Mouse (Mus musculus): ENCODE data around the gene Prdm5. TPM values are rescaled to one million over a fixed set of nuclear protein-coding genes. Genes with fewer than 3 reads are reported as not detected.
A peak's percentile ranks its signal among the peaks of the same experiment; 100 is the strongest.

Prdm5 gene
- not detected in 2 replicates for polyA plus RNA-seq (2012)

DNA sequence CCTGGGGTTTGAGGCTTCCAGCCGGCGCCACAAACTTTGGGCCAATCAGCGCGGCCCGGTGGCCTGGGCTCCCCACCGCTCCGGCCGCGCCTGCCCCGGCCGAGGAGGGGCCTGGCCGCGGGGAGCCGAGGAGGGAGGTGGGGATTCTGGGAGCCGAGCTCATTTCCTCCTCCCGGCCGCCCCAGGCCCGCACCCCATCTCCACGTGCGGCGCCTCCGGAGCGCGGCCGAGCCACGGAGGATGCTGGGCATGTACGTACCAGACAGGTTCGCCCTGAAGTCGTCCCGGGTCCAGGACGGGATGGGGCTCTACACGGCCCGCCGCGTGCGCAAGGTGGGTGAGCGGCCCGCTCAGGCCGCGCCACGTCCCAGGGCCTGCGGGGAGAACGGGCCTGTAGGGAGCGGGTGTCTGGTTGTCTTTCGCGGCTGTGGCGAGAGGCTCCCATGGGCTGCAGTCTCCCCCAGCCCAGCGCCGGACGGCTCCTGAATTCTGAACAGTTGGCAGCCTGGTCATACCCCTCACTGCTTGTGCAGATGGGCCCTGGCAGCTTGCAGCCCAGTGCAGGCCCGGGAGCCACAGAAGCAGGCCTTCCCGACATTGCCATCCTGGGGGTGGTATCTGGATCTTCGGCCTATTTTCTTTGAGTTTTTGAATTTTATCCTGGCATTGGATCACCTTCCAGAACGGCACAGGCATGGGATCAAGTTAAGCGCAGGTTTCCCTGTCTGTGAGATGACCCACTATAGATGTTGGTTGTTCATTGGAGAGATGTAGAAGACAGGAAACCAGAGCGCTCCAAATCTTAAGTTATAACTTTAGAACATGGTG lies at the start of gene Prdm5:
TSS of gene Prdm5 (plus strand) at position 128 of the 828 bp plus-strand sequence.
- Histone ChIP-seq H3K9me3 (ENCODE audit: control insufficient read depth, low read length) (no peaks in the 10 kb centered on the region), H3K27me3 (ENCODE audit: control insufficient read depth) (peaks cover 4% of the 10 kb centered on the region), H3K36me3 (ENCODE audit: control insufficient read depth) (no peaks in the 10 kb centered on the region), H3K4me1 (ENCODE audit: control insufficient read depth) (peaks cover 8% of the 10 kb centered on the region), H3K4me3 (replicated peaks) (peak within 1 kb of the TSS; percentile 64)
- TF ChIP-seq TAL1 (IDR thresholded peaks at IDR 0.05; ENCODE audit: low read length), result no peak
- TF ChIP-seq GATA1 (IDR thresholded peaks at IDR 0.05; ENCODE audit: low read length), result no peak

DNA sequence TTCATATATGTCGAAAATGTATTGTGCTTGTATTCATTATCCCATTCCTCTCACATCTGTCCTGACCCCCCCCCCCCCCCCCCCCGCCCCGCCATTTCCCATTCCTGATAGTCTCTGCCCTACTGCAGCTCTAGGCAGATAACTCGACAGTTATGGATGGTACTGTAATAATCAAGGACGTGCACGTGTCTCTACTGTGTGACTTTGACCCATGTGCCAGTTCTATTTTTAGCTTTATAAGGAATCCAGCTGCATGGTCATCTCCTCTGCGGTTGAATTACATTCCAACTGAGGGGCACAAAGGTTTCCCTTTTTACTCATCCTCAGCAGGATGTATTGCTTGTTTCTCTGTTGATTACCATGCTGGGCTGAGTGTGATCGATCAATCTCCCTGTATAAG lies 39.3 kb upstream of the Prdm5 start:
- Histone ChIP-seq H3K9me3 (ENCODE audit: control insufficient read depth, low read length) (no peaks in the 10 kb centered on the region), H3K27me3 (ENCODE audit: control insufficient read depth) (no peaks in the 10 kb centered on the region), H3K36me3 (ENCODE audit: control insufficient read depth) (no peaks in the 10 kb centered on the region), H3K4me3 (replicated peaks) (no peak overlapping the region), H3K4me1 (ENCODE audit: control insufficient read depth) (no peaks in the 10 kb centered on the region)
- TF ChIP-seq TAL1 (IDR thresholded peaks at IDR 0.05; ENCODE audit: low read length) (no peak), GATA1 (IDR thresholded peaks at IDR 0.05; ENCODE audit: low read length) (no peak)

DNA sequence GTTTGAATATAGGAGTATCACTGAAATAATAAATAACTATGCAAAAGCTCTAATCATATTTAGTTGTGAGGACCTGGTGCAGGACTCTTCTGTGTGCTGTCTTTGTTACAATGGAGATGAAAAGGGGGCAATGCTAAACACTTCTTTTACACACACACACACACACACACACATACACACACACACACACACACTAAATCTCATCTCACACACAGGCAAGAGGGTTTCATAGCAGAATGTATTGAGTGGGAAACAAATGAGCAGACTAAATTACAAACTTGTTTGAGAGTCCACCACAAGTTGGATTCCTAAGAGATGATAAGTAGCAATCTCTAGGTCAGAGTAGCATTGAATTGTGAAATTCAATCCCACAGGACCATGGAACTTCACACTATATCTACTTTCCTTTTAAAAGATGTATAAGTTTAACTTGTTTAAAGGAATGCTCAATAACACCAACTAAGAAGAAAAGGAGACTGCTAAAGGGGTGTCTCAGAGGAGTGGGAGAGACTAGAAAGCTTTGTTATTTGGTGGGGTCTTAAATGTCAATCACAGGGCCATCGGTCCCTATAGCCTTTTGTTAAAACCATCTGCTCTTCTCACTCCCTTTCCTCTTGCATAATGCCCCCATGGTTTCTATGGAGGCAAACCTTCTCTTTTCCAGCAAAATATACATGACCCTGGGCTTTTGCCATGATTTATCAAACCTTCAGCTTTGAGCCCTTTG lies 35.5 kb upstream of the Prdm5 start:
- Histone ChIP-seq H3K27me3 (ENCODE audit: control insufficient read depth) (no peaks in the 10 kb centered on the region), H3K4me1 (ENCODE audit: control insufficient read depth) (no peaks in the 10 kb centered on the region), H3K4me3 (replicated peaks) (no peak overlapping the region), H3K36me3 (ENCODE audit: control insufficient read depth) (no peaks in the 10 kb centered on the region), H3K9me3 (ENCODE audit: control insufficient read depth, low read length) (no peaks in the 10 kb centered on the region)
- TF ChIP-seq GATA1 (IDR thresholded peaks at IDR 0.05; ENCODE audit: low read length) (no peak), TAL1 (IDR thresholded peaks at IDR 0.05; ENCODE audit: low read length) (no peak)

DNA sequence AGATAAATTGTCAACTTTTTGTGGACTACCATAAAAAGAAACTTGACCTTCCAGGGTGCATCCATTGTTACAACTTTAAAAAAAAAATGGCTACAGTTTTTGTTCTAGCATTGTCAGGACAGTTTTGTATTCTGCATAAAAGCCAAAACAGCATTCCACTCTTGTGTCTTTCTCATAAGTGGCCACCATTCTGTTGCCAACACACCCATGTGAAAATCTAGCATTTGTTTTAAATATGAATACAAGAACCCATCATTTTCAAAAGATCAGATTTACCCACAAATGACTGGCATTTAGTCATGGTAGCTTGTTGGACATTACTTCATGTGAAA lies 35.0 kb upstream of the Prdm5 start:
- TF ChIP-seq GATA1 (IDR thresholded peaks at IDR 0.05; ENCODE audit: low read length) (no peak), TAL1 (IDR thresholded peaks at IDR 0.05; ENCODE audit: low read length) (no peak)
- Histone ChIP-seq H3K36me3 (ENCODE audit: control insufficient read depth) (no peaks in the 10 kb centered on the region), H3K4me3 (replicated peaks) (no peak overlapping the region), H3K9me3 (ENCODE audit: control insufficient read depth, low read length) (no peaks in the 10 kb centered on the region), H3K27me3 (ENCODE audit: control insufficient read depth) (no peaks in the 10 kb centered on the region), H3K4me1 (ENCODE audit: control insufficient read depth) (no peaks in the 10 kb centered on the region)

DNA sequence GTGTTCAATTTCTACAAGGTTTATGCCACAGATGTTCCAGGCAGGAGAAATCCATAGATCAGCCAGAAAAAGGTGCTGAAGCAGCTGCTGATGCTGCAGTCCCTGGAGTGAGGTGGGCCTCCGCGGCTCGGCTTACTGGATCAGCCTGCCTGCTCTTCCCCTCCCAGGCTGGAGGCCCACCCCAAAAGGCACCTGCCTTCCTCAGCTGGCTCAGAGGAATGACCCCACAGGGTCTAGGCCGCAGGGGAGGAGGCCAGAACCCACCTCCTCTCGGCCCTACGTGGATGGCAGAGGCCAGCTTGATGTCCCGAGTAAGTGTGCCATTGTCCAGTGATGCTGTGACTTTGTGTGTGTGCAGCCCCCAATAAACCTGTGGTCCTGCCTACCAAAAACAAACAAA lies 20.6 kb upstream of the Prdm5 start:
- Histone ChIP-seq H3K4me1 (ENCODE audit: control insufficient read depth) (no peaks in the 10 kb centered on the region), H3K9me3 (ENCODE audit: control insufficient read depth, low read length) (no peaks in the 10 kb centered on the region), H3K4me3 (replicated peaks) (no peak overlapping the region), H3K27me3 (ENCODE audit: control insufficient read depth) (no peaks in the 10 kb centered on the region), H3K36me3 (ENCODE audit: control insufficient read depth) (no peaks in the 10 kb centered on the region)
- no peak for TF ChIP-seq GATA1 (IDR thresholded peaks at IDR 0.05; ENCODE audit: low read length)
- no peak for TF ChIP-seq TAL1 (IDR thresholded peaks at IDR 0.05; ENCODE audit: low read length)

DNA sequence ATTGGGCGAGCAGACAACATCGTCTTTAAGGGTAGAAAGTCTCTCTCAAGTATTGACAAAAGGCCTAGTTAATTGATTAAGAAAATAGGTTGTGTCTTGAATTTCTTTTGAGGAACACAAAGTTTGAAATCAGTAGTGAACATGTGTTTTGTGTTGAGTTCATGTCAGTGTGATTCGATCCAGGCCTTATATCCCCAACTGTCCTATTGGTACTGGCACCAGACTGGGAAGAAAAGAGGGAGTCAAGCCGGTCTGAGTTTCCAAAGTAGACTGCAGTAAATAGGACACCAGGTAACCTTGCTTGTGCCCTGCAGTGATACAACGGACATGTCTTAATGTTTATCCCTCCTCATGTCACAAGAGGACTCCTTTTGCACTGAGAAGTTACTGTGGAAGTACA lies 19.6 kb upstream of the Prdm5 start:
- Histone ChIP-seq H3K27me3 (ENCODE audit: control insufficient read depth) (no peaks in the 10 kb centered on the region), H3K9me3 (ENCODE audit: control insufficient read depth, low read length) (no peaks in the 10 kb centered on the region), H3K4me3 (replicated peaks) (no peak overlapping the region), H3K36me3 (ENCODE audit: control insufficient read depth) (no peaks in the 10 kb centered on the region), H3K4me1 (ENCODE audit: control insufficient read depth) (no peaks in the 10 kb centered on the region)
- TF ChIP-seq TAL1 (IDR thresholded peaks at IDR 0.05; ENCODE audit: low read length) (no peak), GATA1 (IDR thresholded peaks at IDR 0.05; ENCODE audit: low read length) (no peak)

DNA sequence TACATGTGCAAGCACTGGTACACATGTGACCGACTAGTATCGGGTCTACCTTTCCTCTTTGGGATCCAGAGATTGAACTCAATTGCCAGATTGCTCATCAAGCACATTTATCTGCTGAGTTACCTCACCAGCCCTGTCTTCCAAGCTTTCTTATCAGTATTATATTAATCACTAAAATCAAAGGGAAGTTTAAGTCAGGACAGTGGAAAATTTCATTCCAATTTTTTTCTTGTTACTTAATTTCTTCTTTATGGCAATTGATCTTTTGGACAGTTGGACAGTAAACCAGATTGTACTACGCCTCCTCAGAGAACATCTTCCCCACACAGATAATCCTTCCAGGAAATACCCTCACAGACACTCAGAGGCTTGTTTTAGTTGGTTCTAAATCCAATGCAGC lies 18.7 kb upstream of the Prdm5 start:
- H3K36me3 ChIP-seq (ENCODE audit: control insufficient read depth), result no peaks in the 10 kb centered on the region
- no peaks in the 10 kb centered on the region for H3K4me1 ChIP-seq (ENCODE audit: control insufficient read depth)
- H3K4me3 ChIP-seq (replicated peaks), result no peak overlapping the region
- H3K27me3 ChIP-seq (ENCODE audit: control insufficient read depth), result no peaks in the 10 kb centered on the region
- TF ChIP-seq GATA1 (IDR thresholded peaks at IDR 0.05; ENCODE audit: low read length), result no peak
- TF ChIP-seq TAL1 (IDR thresholded peaks at IDR 0.05; ENCODE audit: low read length), result no peak
- no peaks in the 10 kb centered on the region for H3K9me3 ChIP-seq (ENCODE audit: control insufficient read depth, low read length)

DNA sequence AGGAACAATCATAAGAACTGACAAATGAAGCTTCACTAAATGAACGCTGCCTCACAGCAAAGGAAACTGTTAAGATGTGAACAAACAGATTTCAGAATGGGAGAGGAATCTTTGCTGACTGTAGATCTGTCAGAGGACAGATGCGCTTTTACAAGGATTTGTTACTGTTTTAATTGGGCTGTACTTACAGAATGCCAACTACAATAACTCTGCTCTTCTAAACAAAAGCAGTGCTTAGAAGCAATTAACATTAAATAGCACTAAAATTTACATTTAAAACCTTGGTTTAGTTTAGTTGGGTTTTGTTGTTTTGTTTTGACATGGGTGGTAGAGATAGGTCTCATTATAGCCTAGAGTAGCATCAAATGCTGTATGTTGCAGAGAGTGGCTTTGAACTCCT lies 14.3 kb upstream of the Prdm5 start:
- Histone ChIP-seq H3K27me3 (ENCODE audit: control insufficient read depth) (no peaks in the 10 kb centered on the region), H3K36me3 (ENCODE audit: control insufficient read depth) (no peaks in the 10 kb centered on the region), H3K4me1 (ENCODE audit: control insufficient read depth) (no peaks in the 10 kb centered on the region), H3K9me3 (ENCODE audit: control insufficient read depth, low read length) (no peaks in the 10 kb centered on the region), H3K4me3 (replicated peaks) (no peak overlapping the region)
- TF ChIP-seq TAL1 (IDR thresholded peaks at IDR 0.05; ENCODE audit: low read length), result no peak
- TF ChIP-seq GATA1 (IDR thresholded peaks at IDR 0.05; ENCODE audit: low read length), result no peak

DNA sequence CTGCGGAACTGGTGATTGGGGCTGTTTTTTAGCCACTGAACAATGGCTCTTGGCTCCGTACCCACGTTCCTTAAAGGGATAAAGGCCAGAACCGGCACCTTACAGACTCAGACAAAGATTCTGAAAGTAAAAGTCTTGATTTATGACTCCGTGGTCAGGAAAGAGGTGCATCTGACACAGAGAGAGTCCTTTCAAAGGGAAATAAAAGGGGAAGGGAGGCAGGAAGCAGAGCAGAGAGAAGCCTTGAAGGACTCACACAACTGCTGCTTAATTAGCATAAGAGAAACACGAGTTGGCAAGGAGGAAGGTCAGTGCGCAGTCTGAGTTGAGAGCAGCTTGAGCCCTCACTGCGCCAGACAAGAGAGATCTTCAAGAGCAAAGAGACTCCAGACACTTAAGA lies 13.7 kb upstream of the Prdm5 start:
- Histone ChIP-seq H3K4me1 (ENCODE audit: control insufficient read depth) (no peaks in the 10 kb centered on the region), H3K27me3 (ENCODE audit: control insufficient read depth) (no peaks in the 10 kb centered on the region), H3K36me3 (ENCODE audit: control insufficient read depth) (no peaks in the 10 kb centered on the region), H3K4me3 (replicated peaks) (no peak overlapping the region), H3K9me3 (ENCODE audit: control insufficient read depth, low read length) (no peaks in the 10 kb centered on the region)
- TF ChIP-seq TAL1 (IDR thresholded peaks at IDR 0.05; ENCODE audit: low read length), result no peak
- TF ChIP-seq GATA1 (IDR thresholded peaks at IDR 0.05; ENCODE audit: low read length), result no peak

Data from erythroblast, embryonic 14.5 days (primary cell).